Mouse (Mus musculus): Measurements from ENCODE around the gene Olfr814.
"Not testable (repeated sequence)": the region's sequence is repeated elsewhere in the genome, so short reads cannot be mapped to it uniquely, and the experiment has no call there.

Gene Olfr814

GRCm38 (mm10) chr10:129879751-129880150 is at the start of gene Olfr814:
TSS of gene Olfr814 (minus strand) at chr10:129879851.
- not testable (repeated sequence) for DNase-seq (ENCODE audit: low spot score in 2 of 2)

GRCm38 (mm10) chr10:129915497-129915896 is 35.8 kb upstream of the Olfr814 start, which contains the start of gene Olfr816:
TSS of gene Olfr816 (minus strand) at chr10:129915597.
- no peak for DNase-seq (ENCODE audit: low spot score in 2 of 2)

GRCm38 (mm10) chr10:129905767-129906166 is 26.1 kb upstream of the Olfr814 start, which contains the start of gene Olfr815:
TSS of gene Olfr815 (minus strand) at chr10:129905867.
- DNase-seq (ENCODE audit: low spot score in 2 of 2) = not testable (repeated sequence)

- peak in 1 of 2 experiments; percentile 52 for DNase-seq (ENCODE audit: low spot score in 2 of 2)
Observed at GRCm38 (mm10) chr10:129885934-129886333, 6.3 kb upstream of the Olfr814 start.

- peak in 1 of 2 experiments; percentile 56 for DNase-seq (ENCODE audit: low spot score in 2 of 2)
Observed at GRCm38 (mm10) chr10:129885496-129885895, 5.8 kb upstream of the Olfr814 start.

GRCm38 (mm10) chr10:129855067-129855466 is 24.6 kb downstream of the Olfr814 start, which contains the start of gene Olfr813:
TSS of gene Olfr813 (plus strand) at chr10:129855367.
- DNase-seq (ENCODE audit: low spot score in 2 of 2) = no peak

GRCm38 (mm10) chr10:129847343-129847742 is 32.3 kb downstream of the Olfr814 start:
- DNase-seq (ENCODE audit: low spot score in 2 of 2) = no peak

- no peak for DNase-seq (ENCODE audit: low spot score in 2 of 2)
Observed at GRCm38 (mm10) chr10:129845994-129846393, 33.7 kb downstream of the Olfr814 start, which contains the start of gene Olfr812. TSS of gene Olfr812 (minus strand) at chr10:129846094.

All from spleen, postnatal 4 days (tissue).